Mouse (Mus musculus) testis, postnatal 10 days (tissue): ENCODE data around the gene Nectin1.
A peak's percentile ranks its signal among the peaks of the same experiment; 100 is the strongest.

Experiments used
- DNase-seq: peaks from one replicate; pipeline ENCODE4 v3.0.0; 2021; ENCODE audit warnings: low spot score

Nectin1 gene

DNA sequence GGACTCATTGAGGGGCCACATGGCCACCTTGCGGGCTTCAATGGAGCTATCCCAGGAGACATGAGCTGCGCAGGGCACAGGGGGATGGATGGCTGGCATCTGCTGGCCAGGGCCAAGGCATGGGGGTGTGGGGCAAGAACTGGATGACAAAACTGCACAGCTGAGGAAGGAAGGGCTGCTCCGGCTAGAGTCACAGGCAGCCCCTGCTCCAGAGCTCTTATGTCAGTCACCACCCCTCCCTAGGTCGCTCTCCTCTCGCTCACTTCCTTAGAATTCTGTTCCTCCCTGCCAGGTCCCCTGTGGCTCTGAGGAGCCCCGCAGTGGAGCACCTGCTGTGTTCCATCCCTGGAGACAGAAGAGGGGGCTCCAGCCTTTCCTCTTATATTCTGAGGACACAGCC lies 63.8 kb downstream of the Nectin1 start:
- DNase-seq, result no peak

DNA sequence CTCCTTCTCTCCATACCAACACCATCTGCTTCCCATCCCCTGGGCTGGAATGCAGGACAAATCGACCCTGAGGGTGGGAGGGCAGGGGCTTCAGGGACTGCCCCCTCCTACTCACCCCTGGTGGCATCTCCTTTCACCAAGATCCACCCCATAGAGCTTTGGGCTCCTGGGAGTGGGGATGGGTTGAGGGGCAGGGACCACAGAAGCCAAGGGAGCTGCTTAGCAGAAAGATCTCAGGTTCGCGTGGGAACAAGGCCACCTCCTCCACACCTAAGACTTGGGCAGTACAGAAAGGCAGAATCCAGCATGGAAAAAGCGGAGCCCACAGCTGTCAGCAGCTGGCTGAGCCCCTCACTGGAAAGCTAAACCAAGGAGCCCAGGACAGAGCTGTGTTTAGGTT lies 64.3 kb downstream of the Nectin1 start:
- DNase-seq, result no peak

DNA sequence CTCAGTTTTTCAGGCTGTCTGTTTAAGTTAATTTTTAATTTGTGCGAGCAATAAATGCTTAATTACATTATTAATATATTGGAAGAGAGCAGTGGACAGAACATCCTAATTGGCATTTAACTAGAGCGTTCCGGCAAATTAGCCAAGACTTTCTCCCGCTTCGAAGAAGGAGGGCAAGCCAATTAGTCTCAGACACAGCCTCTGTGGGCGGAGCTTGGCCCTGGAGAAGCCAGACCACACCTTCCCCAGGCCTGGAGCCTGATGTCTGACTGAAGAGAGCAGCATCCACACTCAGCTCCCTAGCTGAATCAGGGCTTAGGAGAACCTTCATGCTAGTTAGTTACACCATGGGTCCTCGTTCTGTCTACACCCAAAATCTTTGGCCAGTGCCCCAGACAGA lies 64.8 kb downstream of the Nectin1 start:
- no peak for DNase-seq

DNA sequence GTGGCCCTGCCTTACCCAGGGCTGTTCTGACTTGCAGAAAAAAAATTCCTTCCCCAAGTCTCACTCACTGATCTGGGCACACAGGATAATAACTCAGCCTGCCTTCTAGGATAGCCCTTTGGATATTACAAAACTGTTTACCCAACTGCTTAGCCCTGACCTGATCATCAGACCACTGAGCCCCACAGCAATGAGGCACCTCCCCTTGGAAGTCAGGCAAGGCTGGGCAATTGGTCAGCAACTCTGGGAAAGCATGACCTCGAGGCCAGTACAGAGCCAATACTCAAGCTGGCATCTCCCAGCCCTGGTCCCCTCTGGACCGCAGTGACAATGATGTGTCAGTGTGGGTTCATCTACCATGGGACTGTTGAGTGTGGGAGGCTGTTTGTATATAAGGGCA lies 69.4 kb downstream of the Nectin1 start:
- no peak for DNase-seq

DNA sequence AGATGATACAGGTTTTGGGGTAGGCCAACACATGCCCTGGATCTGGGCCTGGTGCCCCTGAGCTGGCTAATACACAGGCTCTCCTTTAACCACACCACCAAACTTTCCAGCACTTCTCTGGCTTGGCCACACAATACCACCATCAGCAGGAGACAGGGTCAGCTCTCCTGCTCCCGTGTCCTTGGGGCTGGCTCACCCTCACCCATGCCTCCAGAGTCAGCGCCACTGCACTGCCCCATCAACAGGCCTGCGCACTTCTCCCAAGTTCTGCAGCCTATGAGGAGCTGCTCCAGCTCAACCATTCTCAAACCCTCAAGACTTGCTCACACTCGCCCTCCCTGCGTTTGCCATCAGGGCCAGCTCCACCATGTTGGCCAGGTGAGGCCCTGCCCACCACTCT lies 78.4 kb downstream of the Nectin1 start:
- no peak for DNase-seq

DNA sequence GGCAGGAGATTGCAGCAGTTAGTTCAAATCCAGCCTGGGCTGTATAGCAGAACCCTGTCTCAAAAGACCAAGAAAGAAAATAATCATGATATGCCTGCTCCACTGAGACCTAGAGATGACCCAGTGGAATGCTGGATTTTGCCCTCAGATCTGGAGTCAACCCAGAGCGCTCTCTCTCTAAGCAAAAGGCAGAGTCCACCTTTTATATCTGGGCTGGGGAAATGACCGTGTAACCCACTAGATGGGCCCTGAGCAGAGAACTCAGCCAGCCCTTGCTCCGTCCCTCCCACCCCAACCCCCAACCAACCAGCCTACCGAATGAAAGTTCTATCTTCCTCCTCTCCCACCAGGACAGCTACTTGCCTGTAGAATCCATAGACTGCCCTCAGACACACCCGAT lies 81.4 kb downstream of the Nectin1 start:
- no peak for DNase-seq

DNA sequence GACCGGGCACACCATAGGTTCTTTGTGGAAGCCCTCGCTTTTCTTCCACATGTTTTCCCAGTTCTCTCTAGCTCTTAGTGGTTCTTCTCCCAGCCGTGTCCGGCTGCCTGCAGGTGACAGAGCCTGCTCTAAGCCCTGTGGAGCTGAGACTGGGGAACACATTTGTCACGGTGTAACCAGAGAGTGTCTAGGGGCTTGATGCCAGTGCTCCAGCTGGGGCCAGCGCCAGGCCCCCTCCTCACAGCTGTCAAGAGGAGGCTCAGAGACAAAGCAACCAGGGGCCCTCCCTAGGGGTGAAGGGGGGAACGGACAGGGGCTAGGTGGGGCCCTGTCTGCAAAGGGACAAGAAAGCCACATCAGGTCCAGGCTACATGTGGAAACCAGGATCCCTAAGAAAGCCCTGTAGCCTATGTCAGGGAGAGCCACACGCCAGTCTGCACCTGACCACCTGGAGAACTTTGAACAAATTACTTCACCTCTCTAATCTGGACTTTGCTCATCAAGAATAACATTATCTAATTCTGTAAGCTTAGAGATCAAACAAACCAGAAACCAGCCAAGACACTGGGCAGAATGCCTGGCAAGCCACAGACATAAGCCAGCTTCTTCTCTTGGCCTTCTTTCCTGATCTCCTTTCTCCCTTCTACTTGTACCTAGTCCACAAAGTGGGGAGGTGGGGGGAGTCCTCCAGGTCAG lies 82.9 kb downstream of the Nectin1 start:
- no peak for DNase-seq

DNA sequence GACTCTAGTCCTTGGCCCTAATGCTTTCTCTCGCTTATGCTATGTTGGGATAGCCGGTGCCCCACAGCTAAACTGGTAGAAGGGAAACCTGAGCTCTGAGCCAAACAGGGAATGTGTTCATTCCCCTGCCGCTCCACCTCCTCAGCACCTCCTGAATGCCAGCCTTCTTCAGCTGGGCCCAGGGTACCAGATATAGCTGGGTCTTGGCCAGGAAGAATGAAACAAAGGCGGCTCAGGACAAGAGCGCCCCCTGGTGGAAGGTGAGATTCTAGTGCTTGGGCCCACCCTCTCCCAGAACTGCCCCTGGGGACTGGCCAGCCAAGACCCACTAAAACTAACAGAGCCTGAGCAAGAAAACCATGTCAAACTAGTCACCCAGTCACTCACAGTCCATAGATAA lies 83.8 kb downstream of the Nectin1 start:
- DNase-seq, result peak; percentile 72

DNA sequence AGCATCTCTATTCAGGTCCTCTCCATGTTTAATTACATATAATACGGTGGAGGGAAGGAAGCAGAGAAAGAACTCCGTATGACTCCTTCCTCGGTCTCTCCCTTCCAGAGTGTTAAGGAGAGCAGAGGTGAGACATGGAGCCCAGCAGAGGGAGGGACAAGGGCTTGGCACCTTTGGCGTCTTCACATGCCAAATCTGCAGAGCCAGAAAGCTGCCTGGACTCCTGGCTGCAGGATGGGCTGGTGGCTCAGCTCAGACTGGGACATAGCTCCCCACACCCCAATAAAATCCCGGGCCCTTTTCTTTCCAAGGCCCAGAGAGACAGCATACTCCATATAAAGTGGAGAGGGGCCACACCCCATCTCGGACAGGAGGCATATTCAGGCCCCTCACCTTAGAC lies 85.2 kb downstream of the Nectin1 start:
- DNase-seq, result no peak

DNA sequence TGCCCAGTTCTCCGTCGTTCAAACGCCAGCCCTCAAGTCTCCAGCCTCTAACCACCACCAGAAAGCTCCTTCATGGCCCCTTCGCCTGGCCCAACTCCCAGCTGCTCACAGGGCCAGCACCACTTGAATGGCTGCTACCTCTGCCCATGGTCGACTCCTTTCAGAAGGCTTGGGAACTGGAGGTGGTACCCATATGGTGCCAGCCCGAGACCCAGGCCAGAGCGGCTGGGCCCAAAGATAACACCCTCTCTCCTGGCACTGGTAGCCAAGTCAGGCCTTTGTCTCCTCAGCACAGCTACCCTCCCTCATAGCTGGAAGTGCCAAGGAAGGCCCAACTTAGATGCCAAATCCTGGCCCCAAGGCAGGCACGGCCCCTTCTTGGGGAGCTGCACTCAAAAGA lies 89.4 kb downstream of the Nectin1 start:
- DNase-seq, result no peak

DNA sequence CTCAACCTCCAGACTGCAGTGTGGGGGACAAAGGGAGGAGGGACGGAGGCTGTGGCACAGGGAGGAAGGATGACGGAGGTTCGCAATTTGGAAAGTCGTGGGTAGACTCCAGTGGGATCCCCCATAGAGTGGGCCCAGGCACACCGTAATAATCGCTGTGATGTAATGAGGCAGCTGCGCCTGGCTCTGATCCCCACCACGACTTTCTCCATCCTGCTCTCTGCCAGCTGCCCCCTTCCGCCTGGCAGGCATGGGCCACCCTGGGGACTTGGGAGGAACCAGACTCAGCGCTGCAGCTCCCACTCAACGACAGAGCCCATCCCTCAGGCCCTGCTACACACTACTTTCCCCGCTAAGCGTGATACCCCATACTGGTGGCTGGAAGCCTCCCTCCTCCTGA lies 90.5 kb downstream of the Nectin1 start:
- DNase-seq, result no peak

DNA sequence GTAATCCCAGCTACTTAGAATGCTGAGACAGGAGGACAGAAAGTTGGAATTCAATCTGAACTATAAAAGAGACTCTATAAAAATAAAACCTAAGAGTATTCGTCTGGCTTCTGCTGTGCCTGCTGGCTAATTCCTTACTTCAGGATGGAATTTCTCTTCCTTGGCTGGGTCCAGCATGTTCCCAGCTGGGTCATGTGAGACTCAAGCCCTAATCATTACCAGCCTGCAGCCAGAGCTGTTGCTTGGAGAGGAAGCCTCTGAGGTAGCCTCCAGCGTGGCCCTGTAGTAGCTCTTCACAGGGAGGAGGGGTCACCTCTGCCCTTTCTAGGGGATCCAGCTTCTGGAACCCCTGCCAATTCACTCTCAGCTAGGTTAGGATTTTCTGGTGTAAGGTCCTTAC lies 94.8 kb downstream of the Nectin1 start:
- no peak for DNase-seq

DNA sequence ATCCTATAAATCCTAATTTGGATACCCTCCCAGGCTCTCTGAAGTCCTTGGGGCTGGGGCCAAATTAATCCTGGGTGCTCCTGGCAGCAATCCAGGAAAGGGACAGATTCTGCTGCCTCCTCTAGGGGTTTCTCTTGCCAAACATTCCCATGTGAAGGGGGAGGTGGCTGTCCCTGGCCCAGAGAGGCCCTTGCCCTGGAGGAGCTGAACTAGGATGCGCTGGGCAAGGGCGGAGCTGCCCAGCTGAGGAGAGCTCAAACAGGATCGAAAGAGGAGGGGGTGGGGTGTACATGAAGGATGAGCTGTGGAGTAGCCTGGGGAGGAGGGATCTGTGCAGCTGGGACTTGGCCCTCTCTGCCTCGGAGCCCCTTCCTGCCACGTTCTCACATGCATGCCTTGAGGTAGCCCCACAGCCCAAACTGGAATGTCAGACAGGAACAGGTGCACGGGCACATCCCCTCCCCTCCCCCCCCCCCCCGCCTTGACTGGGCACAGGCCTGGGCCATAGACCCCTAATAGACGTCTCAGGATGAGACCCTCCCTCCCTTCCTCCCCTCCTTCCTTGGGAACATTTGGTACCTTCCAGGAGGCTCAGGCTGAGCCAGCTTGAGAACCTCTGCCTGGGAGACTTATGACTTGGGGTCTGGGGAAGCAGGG lies 99.3 kb downstream of the Nectin1 start:
- no peak for DNase-seq

DNA sequence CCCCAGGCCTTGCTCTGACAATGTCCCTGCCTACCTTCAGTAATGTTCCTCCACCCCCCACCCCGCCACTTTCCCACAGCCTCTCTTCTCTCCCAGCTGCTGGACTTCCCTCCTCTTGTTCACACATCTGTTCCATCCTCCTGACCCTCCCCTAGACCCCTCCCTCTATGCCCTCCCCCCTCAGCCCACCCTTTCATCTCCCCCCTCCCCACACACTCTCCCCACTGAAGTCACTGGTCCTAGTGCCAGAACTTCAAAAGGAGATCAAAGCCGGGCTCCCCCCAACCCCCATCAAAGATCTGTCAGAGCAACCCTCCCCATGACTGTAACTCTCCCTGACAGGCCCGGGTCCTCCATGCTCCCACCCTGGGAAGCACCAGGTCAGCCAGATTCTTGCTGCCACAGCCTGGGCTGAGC lies 99.9 kb downstream of the Nectin1 start:
- no peak for DNase-seq

DNA sequence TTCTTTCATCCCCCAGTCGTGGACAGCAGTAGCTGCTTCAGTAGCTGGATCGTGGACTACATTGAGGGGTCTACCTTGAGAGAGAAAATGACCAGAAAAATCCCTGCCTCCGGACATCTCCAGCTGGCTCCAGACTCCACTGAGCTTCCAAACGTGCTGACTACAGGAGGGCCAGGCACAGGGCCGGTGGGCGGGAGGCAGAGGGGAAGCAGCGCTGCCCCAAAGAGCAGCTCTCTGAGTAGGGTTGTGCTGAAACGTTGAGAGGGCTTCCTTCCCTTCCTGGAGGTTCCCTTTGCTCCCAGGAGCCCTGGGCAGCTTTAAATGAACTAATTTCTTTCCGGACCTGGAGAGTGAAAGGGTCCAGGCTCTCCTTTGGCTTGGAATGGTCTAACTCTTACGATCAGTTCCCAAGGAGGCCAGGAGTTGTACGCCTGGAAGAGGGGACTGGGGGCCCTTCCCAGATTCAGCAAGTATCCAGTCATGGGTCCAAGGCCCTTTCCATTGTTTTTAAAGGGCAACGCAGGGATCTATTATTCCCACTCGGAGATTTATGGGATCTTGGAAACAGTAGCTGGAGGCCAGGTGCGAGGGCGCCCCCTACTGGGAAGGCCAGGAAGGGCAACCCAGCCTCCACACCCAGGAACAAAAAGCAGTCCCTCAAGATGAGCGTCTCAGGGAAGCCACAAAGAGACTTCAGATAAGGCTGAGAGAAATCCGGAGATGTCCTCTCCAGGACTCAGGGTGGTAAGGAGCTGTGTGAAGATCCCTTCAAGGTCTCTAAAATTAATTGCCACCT lies 102.1 kb downstream of the Nectin1 start:
- peak; percentile 73 for DNase-seq

DNA sequence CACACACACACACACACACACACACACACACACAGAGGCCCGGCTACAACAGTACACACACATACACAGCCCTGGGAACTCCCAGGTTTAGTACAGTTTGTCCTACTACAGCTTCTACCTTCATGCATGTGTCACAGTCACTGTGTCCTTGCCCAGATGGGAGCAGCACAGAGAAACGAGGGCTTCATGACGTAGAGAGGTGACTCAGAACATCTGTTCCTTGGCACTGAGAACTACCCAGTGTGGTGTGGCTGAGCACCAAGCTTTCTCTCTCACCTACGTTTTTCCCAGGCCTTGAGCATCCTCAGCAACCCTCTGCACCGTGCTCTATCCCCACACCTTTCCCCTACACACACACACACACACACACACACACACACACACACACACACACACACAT lies 104.1 kb downstream of the Nectin1 start:
- DNase-seq, result no peak

DNA sequence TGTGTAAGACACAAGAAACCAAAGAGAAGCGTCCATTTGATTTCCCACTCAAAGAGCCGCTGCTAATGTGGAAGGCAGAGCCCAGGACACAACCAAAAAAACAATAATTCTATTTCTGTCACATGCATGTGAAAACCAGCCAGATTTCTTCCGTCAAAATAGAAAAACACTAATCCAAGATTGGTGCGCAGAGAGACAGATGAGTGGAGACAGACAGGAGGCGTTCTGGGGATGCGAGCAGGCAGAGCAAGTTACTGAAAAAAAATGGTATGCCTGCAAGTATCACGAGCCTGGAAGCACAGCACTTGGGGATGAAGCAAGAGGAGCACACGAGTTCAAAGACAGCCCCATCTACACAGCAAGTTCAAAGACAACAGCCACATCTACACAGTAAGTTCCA lies 106.5 kb downstream of the Nectin1 start:
- DNase-seq, result no peak

DNA sequence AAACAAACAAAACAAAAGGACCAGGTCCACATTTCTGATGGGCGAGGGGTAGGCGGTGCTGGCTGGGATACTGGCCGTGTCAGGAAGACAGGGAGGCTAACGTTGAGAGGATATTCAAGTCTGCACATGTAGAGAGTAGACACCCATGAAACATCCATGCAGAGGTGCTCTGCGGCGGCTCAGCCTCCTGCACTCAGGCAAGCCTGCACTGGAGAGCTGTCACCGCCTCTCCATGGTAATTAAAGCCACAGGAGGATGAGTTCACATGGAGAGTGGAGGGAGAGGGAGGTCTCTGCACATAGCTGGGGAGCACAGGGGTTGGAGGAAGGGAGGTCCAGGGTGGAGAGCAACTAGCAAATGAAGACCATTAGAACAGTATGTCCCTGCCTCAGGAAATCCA lies 107.4 kb downstream of the Nectin1 start:
- DNase-seq, result no peak

DNA sequence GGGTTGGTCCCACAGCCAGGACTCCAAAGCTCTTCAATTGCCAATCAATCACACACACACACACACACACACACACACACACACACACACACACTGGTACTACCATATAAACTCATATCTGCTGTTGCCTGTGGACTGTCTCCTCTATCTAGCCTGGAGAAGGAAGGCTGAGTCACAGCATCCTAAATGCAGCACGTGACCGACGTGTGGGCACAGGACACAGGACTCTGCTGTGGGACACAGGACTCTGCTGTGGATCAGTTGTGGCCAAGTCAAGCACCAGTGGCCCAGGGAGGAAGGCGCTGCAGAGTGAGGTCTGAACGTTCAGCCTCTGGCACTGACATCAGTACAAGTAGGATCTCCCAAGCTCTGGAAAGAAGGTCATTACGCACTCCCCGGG lies 112.1 kb downstream of the Nectin1 start:
- no peak for DNase-seq
